Mouse (Mus musculus) midbrain, embryonic 15.5 days (tissue): Measurements from ENCODE around the gene Defb21. TPM values are rescaled to one million over a fixed set of nuclear protein-coding genes. Genes with fewer than 3 reads are reported as not detected.

Experiments used
- ATAC-seq: fragments of 200-750 bp; cut with Nextera tagmentation; replicated peaks from 2 replicates; pipeline ENCODE4 v1.8.0; 2017; ENCODE audit warnings: moderate TSS enrichment
- H3K27ac ChIP-seq: fragments of 300-500 bp; sonication (generic); 2 replicates; pipeline ENCODE4 v1.5.1; 2015; ENCODE audit warnings: mild to moderate bottlenecking, inconsistent platforms
- H3K27me3 ChIP-seq: fragments of 300-500 bp; sonication (generic); replicated peaks from 2 replicates; pipeline ENCODE4 v1.6.1; 2015; ENCODE audit warnings: inconsistent platforms
- H3K36me3 ChIP-seq: fragments of 300-500 bp; sonication (generic); replicated peaks from 2 replicates; pipeline ENCODE4 v1.6.1; 2015; ENCODE audit warnings: inconsistent platforms
- H3K4me1 ChIP-seq: fragments of 300-500 bp; sonication (generic); 2 replicates; pipeline ENCODE4 v1.6.1; 2015; ENCODE audit warnings: inconsistent platforms
- H3K4me2 ChIP-seq: fragments of 300-500 bp; sonication (generic); 2 replicates; pipeline ENCODE4 v1.6.1; 2015; ENCODE audit warnings: inconsistent platforms, mild to moderate bottlenecking, moderate library complexity
- H3K4me3 ChIP-seq: fragments of 300-500 bp; sonication (generic); 2 replicates; pipeline ENCODE4 v1.5.1; 2015; ENCODE audit warnings: mild to moderate bottlenecking, inconsistent platforms
- H3K9ac ChIP-seq: fragments of 300-500 bp; sonication (generic); 2 replicates; pipeline ENCODE4 v1.6.1; 2015; ENCODE audit warnings: mild to moderate bottlenecking, inconsistent platforms
- H3K9me3 ChIP-seq: fragments of 300-500 bp; sonication (generic); 2 replicates; pipeline ENCODE4 v1.6.1; 2016; ENCODE audit warnings: inconsistent platforms
- WGBS: fragments of 180-500 bp; shearing (Covaris S2); methylation state at CpG from one replicate; pipeline ENCODE4 v1.1.7; 2015; ENCODE audit warnings: mixed read lengths; 5-methylcytosine and 5-hydroxymethylcytosine counted together
- polyA plus RNA-seq: library from polyadenylated mRNA; unstranded; fragments of >200 nt; fragmentation: Nextera tagmentation; extraction: Ambion mirVana; gene quantifications from 2 replicates; pipeline ENCODE4 v1.2.1, GENCODE M21; 2015

Defb21 gene
- polyA plus RNA-seq, 1 experiment from 2014 or later, result not detected

- no peak overlapping the region for H3K9ac ChIP-seq
Observed at GRCm38 (mm10) chr2:152573484-152573883, 940 bp downstream of the Defb21 start.

GRCm38 (mm10) chr2:152580107-152580506 lies 7.6 kb downstream of the Defb21 start, which contains the start of gene Defb19:
Defb19 (minus strand) TSS chr2:152580312.
- H3K27me3 ChIP-seq, result no peaks in the 10 kb centered on the region
- WGBS, result 74% methylated on average over 7 of the region's 7 CpGs
- no peak within 1 kb of the TSS for H3K4me2 ChIP-seq
- no peaks in the 10 kb centered on the region for H3K9me3 ChIP-seq
- H3K9ac ChIP-seq, result no peak within 1 kb of the TSS
- no peaks in the 10 kb centered on the region for H3K4me1 ChIP-seq
- no peak within 1 kb of the TSS for H3K27ac ChIP-seq
- no peak for ATAC-seq
- no peak within 1 kb of the TSS for H3K4me3 ChIP-seq
- no peaks in the 10 kb centered on the region for H3K36me3 ChIP-seq

More at GRCm38 (mm10) chr2:152573484-152573883, 940 bp downstream of the Defb21 start:
- Histone ChIP-seq H3K4me1 (no peaks in the 10 kb centered on the region), H3K4me2 (no peak overlapping the region), H3K27ac (no peak overlapping the region), H3K9me3 (no peaks in the 10 kb centered on the region), H3K4me3 (no peak overlapping the region), H3K36me3 (no peaks in the 10 kb centered on the region), H3K27me3 (no peaks in the 10 kb centered on the region)
- 88% methylated on average over 8 of the region's 8 CpGs for WGBS
- no peak for ATAC-seq

GRCm38 (mm10) chr2:152580612-152581011 lies 8.1 kb downstream of the Defb21 start:
- Histone ChIP-seq H3K9me3 (no peaks in the 10 kb centered on the region), H3K27ac (no peak overlapping the region), H3K36me3 (no peaks in the 10 kb centered on the region), H3K27me3 (no peaks in the 10 kb centered on the region), H3K4me2 (no peak overlapping the region), H3K9ac (no peak overlapping the region), H3K4me1 (no peaks in the 10 kb centered on the region), H3K4me3 (no peak overlapping the region)
- WGBS, result 90% methylated on average over 11 of the region's 11 CpGs
- ATAC-seq, result no peak

GRCm38 (mm10) chr2:152586926-152587560 lies 14.5 kb downstream of the Defb21 start:
- Histone ChIP-seq H3K4me2 (no peak overlapping the region), H3K4me3 (no peak overlapping the region), H3K27me3 (no peaks in the 10 kb centered on the region), H3K27ac (no peak overlapping the region), H3K9ac (no peak overlapping the region), H3K9me3 (no peaks in the 10 kb centered on the region), H3K4me1 (no peaks in the 10 kb centered on the region), H3K36me3 (no peaks in the 10 kb centered on the region)
- 79% methylated on average over 4 of the region's 4 CpGs for WGBS
- no peak for ATAC-seq

- Histone ChIP-seq H3K9me3 (no peaks in the 10 kb centered on the region), H3K27me3 (no peaks in the 10 kb centered on the region), H3K4me1 (no peaks in the 10 kb centered on the region), H3K9ac (no peak overlapping the region), H3K4me3 (no peak overlapping the region), H3K27ac (no peak overlapping the region), H3K36me3 (no peaks in the 10 kb centered on the region), H3K4me2 (no peak overlapping the region)
- no peak for ATAC-seq
- 54% methylated on average over 2 of the region's 2 CpGs for WGBS
Observed at GRCm38 (mm10) chr2:152588450-152588849, 15.9 kb downstream of the Defb21 start.

- no peaks in the 10 kb centered on the region for H3K36me3 ChIP-seq
- no peak overlapping the region for H3K27ac ChIP-seq
- no peak for ATAC-seq
- WGBS, result 54% methylated on average over 6 of the region's 6 CpGs
- H3K4me1 ChIP-seq, result no peaks in the 10 kb centered on the region
- no peaks in the 10 kb centered on the region for H3K27me3 ChIP-seq
- H3K9me3 ChIP-seq, result no peaks in the 10 kb centered on the region
- no peak overlapping the region for H3K4me3 ChIP-seq
- H3K4me2 ChIP-seq, result no peak overlapping the region
- H3K9ac ChIP-seq, result no peak overlapping the region
Observed at GRCm38 (mm10) chr2:152589021-152589420, 16.5 kb downstream of the Defb21 start.

- H3K36me3 ChIP-seq, result no peaks in the 10 kb centered on the region
- H3K27me3 ChIP-seq, result no peaks in the 10 kb centered on the region
- no peak within 1 kb of the TSS for H3K4me2 ChIP-seq
- no peaks in the 10 kb centered on the region for H3K9me3 ChIP-seq
- H3K27ac ChIP-seq, result no peak within 1 kb of the TSS
- WGBS, result 73% methylated on average over 7 of the region's 7 CpGs
- H3K9ac ChIP-seq, result no peak within 1 kb of the TSS
- no peaks in the 10 kb centered on the region for H3K4me1 ChIP-seq
- no peak within 1 kb of the TSS for H3K4me3 ChIP-seq
- ATAC-seq, result no peak
Observed at GRCm38 (mm10) chr2:152599299-152599698, 26.8 kb downstream of the Defb21 start, which contains the start of gene Defb45. Defb45 (minus strand) TSS chr2:152599399.

- no peak for ATAC-seq
- H3K27ac ChIP-seq, result no peak overlapping the region
- no peaks in the 10 kb centered on the region for H3K36me3 ChIP-seq
- H3K4me2 ChIP-seq, result no peak overlapping the region
- H3K4me3 ChIP-seq, result no peak overlapping the region
- no peaks in the 10 kb centered on the region for H3K27me3 ChIP-seq
- no peak overlapping the region for H3K9ac ChIP-seq
- H3K9me3 ChIP-seq, result no peaks in the 10 kb centered on the region
- no peaks in the 10 kb centered on the region for H3K4me1 ChIP-seq
- 86% methylated on average over 6 of the region's 6 CpGs for WGBS
Observed at GRCm38 (mm10) chr2:152600076-152600475, 27.5 kb downstream of the Defb21 start.

GRCm38 (mm10) chr2:152601275-152601960 lies 28.9 kb downstream of the Defb21 start:
- Histone ChIP-seq H3K9me3 (no peaks in the 10 kb centered on the region), H3K4me1 (no peaks in the 10 kb centered on the region), H3K27ac (no peak overlapping the region), H3K4me2 (no peak overlapping the region), H3K27me3 (no peaks in the 10 kb centered on the region), H3K36me3 (no peaks in the 10 kb centered on the region), H3K4me3 (no peak overlapping the region), H3K9ac (no peak overlapping the region)
- 79% methylated on average over 4 of the region's 4 CpGs for WGBS
- ATAC-seq, result no peak

GRCm38 (mm10) chr2:152604057-152604456 lies 31.5 kb downstream of the Defb21 start, which contains the start of gene Defb36:
Defb36 (plus strand) TSS chr2:152604327.
- H3K4me2 ChIP-seq, result no peak within 1 kb of the TSS
- no peaks in the 10 kb centered on the region for H3K27me3 ChIP-seq
- no peak within 1 kb of the TSS for H3K9ac ChIP-seq
- H3K36me3 ChIP-seq, result no peaks in the 10 kb centered on the region
- no peaks in the 10 kb centered on the region for H3K4me1 ChIP-seq
- no peak for ATAC-seq
- no peaks in the 10 kb centered on the region for H3K9me3 ChIP-seq
- H3K4me3 ChIP-seq, result no peak within 1 kb of the TSS
- no peak within 1 kb of the TSS for H3K27ac ChIP-seq
- 87% methylated on average over 15 of the region's 15 CpGs for WGBS

GRCm38 (mm10) chr2:152607746-152608145 lies 35.2 kb downstream of the Defb21 start:
- Histone ChIP-seq H3K4me3 (no peak overlapping the region), H3K4me1 (no peaks in the 10 kb centered on the region), H3K36me3 (no peaks in the 10 kb centered on the region), H3K4me2 (no peak overlapping the region), H3K27ac (no peak overlapping the region), H3K9me3 (no peaks in the 10 kb centered on the region), H3K27me3 (no peaks in the 10 kb centered on the region), H3K9ac (no peak overlapping the region)
- WGBS, result 75% methylated on average over 6 of the region's 6 CpGs
- no peak for ATAC-seq

GRCm38 (mm10) chr2:152608719-152609118 lies 36.2 kb downstream of the Defb21 start:
- Histone ChIP-seq H3K36me3 (no peaks in the 10 kb centered on the region), H3K27ac (no peak overlapping the region), H3K9ac (no peak overlapping the region), H3K4me1 (no peaks in the 10 kb centered on the region), H3K4me3 (no peak overlapping the region), H3K4me2 (no peak overlapping the region), H3K9me3 (no peaks in the 10 kb centered on the region), H3K27me3 (no peaks in the 10 kb centered on the region)
- 95% methylated on average over 1 of the region's 1 CpGs for WGBS
- ATAC-seq, result no peak

GRCm38 (mm10) chr2:152612193-152612592 lies 39.6 kb downstream of the Defb21 start:
- H3K9me3 ChIP-seq, result no peaks in the 10 kb centered on the region
- H3K4me2 ChIP-seq, result no peak overlapping the region
- 43% methylated on average over 8 of the region's 8 CpGs for WGBS
- H3K4me1 ChIP-seq, result no peaks in the 10 kb centered on the region
- no peaks in the 10 kb centered on the region for H3K27me3 ChIP-seq
- no peak overlapping the region for H3K27ac ChIP-seq
- no peak overlapping the region for H3K4me3 ChIP-seq
- no peak for ATAC-seq
- no peaks in the 10 kb centered on the region for H3K36me3 ChIP-seq
- no peak overlapping the region for H3K9ac ChIP-seq
